Mouse (Mus musculus): ENCODE data around the gene Tomm40. TPM values are rescaled to one million over a fixed set of nuclear protein-coding genes. Genes with fewer than 3 reads are reported as not detected.
"Not testable (repeated sequence)": the region's sequence is repeated elsewhere in the genome, so short reads cannot be mapped to it uniquely, and the experiment has no call there.

Tomm40 gene
- polyA plus RNA-seq, 1 experiment from 2014 or later: 142 TPM

DNA sequence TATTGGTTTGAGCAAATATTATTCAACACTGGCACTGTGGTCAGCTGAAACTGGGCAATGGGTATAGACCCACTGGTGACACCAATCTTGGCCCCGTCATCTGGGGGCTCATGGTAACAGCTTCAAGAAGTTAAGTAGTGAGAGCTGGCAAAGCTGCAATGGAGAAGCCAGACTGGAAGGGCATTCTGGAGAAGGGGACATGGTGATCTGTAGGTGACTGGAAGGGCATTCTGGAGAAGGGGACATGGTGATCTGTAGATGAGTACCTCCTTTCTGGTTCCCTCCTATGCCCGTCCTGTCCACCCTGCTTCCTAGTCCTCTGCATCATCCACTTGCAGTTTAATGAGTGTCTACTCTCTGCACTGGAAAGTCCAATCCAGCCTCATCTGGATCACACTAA lies 26.6 kb downstream of the Tomm40 start:
- in situ Hi-C loops (cut with MboI; ENCODE audit: low pct_unique_long_range_greater_than_20kb): no loop called here
- POLR2A ChIA-PET: interaction anchor here (0.7 kb wide), 1 partner anchor 14 kb away, joined by 5 read pairs; no protein-coding TSS in a partner anchor
- TF ChIP-seq CTCF (IDR thresholded peaks at IDR 0.05): no peak
- no peak for DNase-seq (ENCODE audit: low read depth, low spot score)
- ATAC-seq: no peak
- H3K27me3 ChIP-seq: no peaks in the 10 kb centered on the region
- CTCF ChIA-PET: no interaction called here

GRCm38 (mm10) chr7:19688101-19688500 lies 27.1 kb downstream of the Tomm40 start:
- no peaks in the 10 kb centered on the region for H3K27me3 ChIP-seq
- CTCF ChIA-PET: no interaction called here
- POLR2A ChIA-PET: interaction anchor here (0.7 kb wide), 1 partner anchor 13 kb away, joined by 5 read pairs; no protein-coding TSS in a partner anchor
- ATAC-seq: no peak
- no peak for TF ChIP-seq CTCF (IDR thresholded peaks at IDR 0.05)
- DNase-seq (ENCODE audit: low read depth, low spot score): no peak
- in situ Hi-C loops (cut with MboI; ENCODE audit: low pct_unique_long_range_greater_than_20kb): no loop called here

- DNase-seq (ENCODE audit: low read depth, low spot score); H3K27me3 ChIP-seq; CTCF ChIA-PET; ATAC-seq; in situ Hi-C loops (cut with MboI; ENCODE audit: low pct_unique_long_range_greater_than_20kb): not testable (repeated sequence)
- POLR2A ChIA-PET: interaction anchor here (0.7 kb wide), 1 partner anchor 275 kb away, joined by 3 read pairs; no protein-coding TSS in a partner anchor
These were observed 28.2 kb downstream of the Tomm40 start for GRCm38 (mm10) chr7:19686927-19687583.

DNA sequence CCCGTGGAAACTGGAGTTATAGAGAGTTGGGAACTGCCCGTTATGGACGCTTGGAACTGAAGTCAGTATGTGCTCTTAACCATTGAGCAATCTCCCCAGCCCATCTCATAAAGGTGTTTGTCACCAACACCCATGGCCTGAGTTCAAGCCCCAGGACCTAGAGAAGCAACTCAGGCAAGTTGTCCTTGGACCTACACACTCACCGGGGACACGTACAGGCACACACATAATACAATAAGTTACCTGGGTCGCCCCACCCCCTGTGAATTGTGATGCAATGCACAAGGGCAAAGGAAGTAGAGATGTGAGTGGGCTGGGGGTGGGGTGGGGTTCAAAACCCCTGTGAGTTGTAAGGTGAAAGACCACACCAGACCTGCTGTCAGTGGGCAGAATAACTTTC lies 28.7 kb downstream of the Tomm40 start:
- ChIA-PET CTCF (no interaction called here), POLR2A (interaction anchor here (0.7 kb wide), 1 partner anchor 275 kb away, joined by 3 read pairs; no protein-coding TSS in a partner anchor)
- in situ Hi-C loops (cut with MboI; ENCODE audit: low pct_unique_long_range_greater_than_20kb): no loop called here
- ATAC-seq (no peak), DNase-seq (ENCODE audit: low read depth, low spot score) (no peak)
- no peak for TF ChIP-seq CTCF (IDR thresholded peaks at IDR 0.05)
- no peaks in the 10 kb centered on the region for H3K27me3 ChIP-seq

GRCm38 (mm10) chr7:19685374-19685773 lies 29.9 kb downstream of the Tomm40 start:
- H3K27me3 ChIP-seq: no peaks in the 10 kb centered on the region
- no peak for TF ChIP-seq CTCF (IDR thresholded peaks at IDR 0.05)
- CTCF ChIA-PET: interaction anchor here (1.0 to 2.4 kb wide), 2 partner anchors 12 to 16 kb away, joined by 3 to 11 read pairs; no protein-coding TSS in a partner anchor
- DNase-seq (ENCODE audit: low read depth, low spot score): no peak
- POLR2A ChIA-PET: no interaction called here
- no peak for ATAC-seq
- in situ Hi-C loops (cut with MboI; ENCODE audit: low pct_unique_long_range_greater_than_20kb): no loop called here

- in situ Hi-C loops (cut with MboI; ENCODE audit: low pct_unique_long_range_greater_than_20kb): no loop called here
- no peak for DNase-seq (ENCODE audit: low read depth, low spot score)
- ATAC-seq: no peak
- CTCF ChIA-PET: interaction anchor here (1.4 to 2.4 kb wide), 4 partner anchors 9 to 28 kb away, joined by 3 to 11 read pairs (median 4); no protein-coding TSS in a partner anchor
- H3K27me3 ChIP-seq: no peaks in the 10 kb centered on the region
- POLR2A ChIA-PET: interaction anchor here (0.8 kb wide), 1 partner anchor 17 kb away, joined by 3 read pairs; no protein-coding TSS in a partner anchor
- TF ChIP-seq CTCF (IDR thresholded peaks at IDR 0.05): no peak
These were observed 31.5 kb downstream of the Tomm40 start for GRCm38 (mm10) chr7:19683771-19684201.

- ChIA-PET POLR2A (no interaction called here), CTCF (interaction anchor here (0.8 to 2.0 kb wide), 3 partner anchors 10 to 18 kb away, joined by 3 to 5 read pairs (median 4); no protein-coding TSS in a partner anchor)
- DNase-seq (ENCODE audit: low read depth, low spot score) (peak; percentile 50), ATAC-seq (no peak)
- in situ Hi-C loops (cut with MboI; ENCODE audit: low pct_unique_long_range_greater_than_20kb): no loop called here
- H3K27me3 ChIP-seq: no peaks in the 10 kb centered on the region
- no peak for TF ChIP-seq CTCF (IDR thresholded peaks at IDR 0.05)
These were observed 32.3 kb downstream of the Tomm40 start for GRCm38 (mm10) chr7:19682979-19683378.

GRCm38 (mm10) chr7:19681202-19681694 lies 34.0 kb downstream of the Tomm40 start, which contains the start of the genes Gm44805 and Apoc4:
TSS of gene Gm44805 (minus strand) at chr7:19681423.
TSS of gene Apoc4 (minus strand) at chr7:19681479.
- DNase-seq (ENCODE audit: low read depth, low spot score) (no peak), ATAC-seq (no peak)
- ChIA-PET CTCF (interaction anchor here (1.7 to 2.2 kb wide), 2 partner anchors 9 to 12 kb away, joined by 4 to 10 read pairs; no protein-coding TSS in a partner anchor), POLR2A (no interaction called here)
- TF ChIP-seq CTCF (IDR thresholded peaks at IDR 0.05): no peak
- no peaks in the 10 kb centered on the region for H3K27me3 ChIP-seq
- in situ Hi-C loops (cut with MboI; ENCODE audit: low pct_unique_long_range_greater_than_20kb): no loop called here

DNA sequence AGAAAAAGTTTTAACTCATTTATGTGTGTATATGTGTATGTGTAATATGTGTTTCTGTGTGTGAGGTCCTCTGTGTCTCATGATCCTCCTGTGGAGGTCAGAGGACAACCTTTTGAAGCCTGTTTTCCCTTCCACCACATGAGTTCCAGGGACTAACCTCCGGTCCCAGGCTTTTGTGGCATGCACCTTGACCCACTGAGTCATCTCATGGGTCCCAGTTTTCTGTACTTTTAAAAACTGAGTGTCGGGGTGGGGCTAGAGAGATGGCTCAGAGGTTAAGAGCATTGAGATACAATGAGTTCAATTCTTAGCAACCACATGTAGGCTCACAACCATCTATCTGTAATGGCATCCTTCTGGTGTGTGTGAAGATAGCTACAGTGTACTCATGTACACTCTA lies 34.5 kb downstream of the Tomm40 start:
- ChIA-PET CTCF (interaction anchor here (1.7 to 2.2 kb wide), 2 partner anchors 9 to 12 kb away, joined by 4 to 10 read pairs; no protein-coding TSS in a partner anchor), POLR2A (interaction anchor here (0.6 kb wide), 1 partner anchor 275 kb away, joined by 5 read pairs; no protein-coding TSS in a partner anchor)
- in situ Hi-C loops (cut with MboI; ENCODE audit: low pct_unique_long_range_greater_than_20kb): no loop called here
- no peak for ATAC-seq
- H3K27me3 ChIP-seq: no peaks in the 10 kb centered on the region
- no peak for TF ChIP-seq CTCF (IDR thresholded peaks at IDR 0.05)
- no peak for DNase-seq (ENCODE audit: low read depth, low spot score)

DNA sequence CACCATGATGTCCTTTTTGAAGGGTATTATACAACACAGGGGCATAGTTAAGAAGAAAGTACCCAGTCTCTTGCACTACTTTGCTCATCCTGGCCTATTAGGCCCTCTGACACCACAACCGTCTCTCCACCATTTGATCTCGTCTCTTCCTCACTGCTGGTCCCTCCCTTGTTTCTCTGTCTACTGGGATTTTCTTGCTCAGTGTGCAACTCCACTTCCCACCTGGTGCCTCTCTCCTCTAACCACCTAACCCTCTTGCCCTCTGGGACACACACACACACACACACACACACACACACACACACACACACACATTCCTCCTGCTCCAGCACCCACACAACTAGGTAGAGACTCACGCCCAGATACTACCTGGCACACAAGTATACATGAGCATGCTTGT lies 36.3 kb downstream of the Tomm40 start:
- in situ Hi-C loops (cut with MboI; ENCODE audit: low pct_unique_long_range_greater_than_20kb): no loop called here
- ATAC-seq (no peak), DNase-seq (ENCODE audit: low read depth, low spot score) (no peak)
- ChIA-PET POLR2A (no interaction called here), CTCF (interaction anchor here (1.2 to 1.6 kb wide), 2 partner anchors 19 to 21 kb away, joined by 3 to 6 read pairs; no protein-coding TSS in a partner anchor)
- no peak for TF ChIP-seq CTCF (IDR thresholded peaks at IDR 0.05)
- no peaks in the 10 kb centered on the region for H3K27me3 ChIP-seq

GRCm38 (mm10) chr7:19677872-19678271 lies 37.4 kb downstream of the Tomm40 start, which contains the start of gene Apoc2:
TSS of gene Apoc2 (minus strand) at chr7:19677941.
- POLR2A ChIA-PET: interaction anchor here (1.3 kb wide), 1 partner anchor 9 kb away, joined by 3 read pairs; no protein-coding TSS in a partner anchor
- no peak for ATAC-seq
- in situ Hi-C loops (cut with MboI; ENCODE audit: low pct_unique_long_range_greater_than_20kb): no loop called here
- H3K27me3 ChIP-seq: no peaks in the 10 kb centered on the region
- CTCF ChIA-PET: interaction anchor here (1.6 kb wide), 1 partner anchor 22 kb away, joined by 6 read pairs; no protein-coding TSS in a partner anchor
- no peak for TF ChIP-seq CTCF (IDR thresholded peaks at IDR 0.05)
- no peak for DNase-seq (ENCODE audit: low read depth, low spot score)

Data from Patski (cell line).